Mouse (Mus musculus): ENCODE data around the gene Cep128.

Cep128 gene

GRCm38 (mm10) chr12:91070551-91071045 is 313.6 kb downstream of the Cep128 start:
- no peaks in the 10 kb centered on the region for H3K4me1 ChIP-seq (replicated peaks; ENCODE audit: low read depth, low read length)
- H3K36me3 ChIP-seq (ENCODE audit: insufficient read depth, low read length): no peaks in the 10 kb centered on the region
- no peak overlapping the region for H3K4me3 ChIP-seq (replicated peaks; ENCODE audit: low read length)
- H3K27me3 ChIP-seq (ENCODE audit: insufficient read depth, low read length): no peaks in the 10 kb centered on the region
- no peaks in the 10 kb centered on the region for H3K9me3 ChIP-seq (ENCODE audit: low read length)
- TF ChIP-seq POU5F1 (IDR thresholded peaks at IDR 0.05; ENCODE audit: borderline replicate concordance, low read length): no peak
- TF ChIP-seq NANOG (IDR thresholded peaks at IDR 0.05; ENCODE audit: borderline replicate concordance, low read length): no peak
- no peak for TF ChIP-seq CTCF (conservative IDR thresholded peaks at IDR 0.05; ENCODE audit: low read length)

- no peaks in the 10 kb centered on the region for H3K4me1 ChIP-seq (replicated peaks; ENCODE audit: low read depth, low read length)
- no peaks in the 10 kb centered on the region for H3K9me3 ChIP-seq (ENCODE audit: low read length)
- no peak overlapping the region for H3K4me3 ChIP-seq (replicated peaks; ENCODE audit: low read length)
- no peaks in the 10 kb centered on the region for H3K27me3 ChIP-seq (ENCODE audit: insufficient read depth, low read length)
- TF ChIP-seq CTCF (conservative IDR thresholded peaks at IDR 0.05; ENCODE audit: low read length) (no peak), NANOG (IDR thresholded peaks at IDR 0.05; ENCODE audit: borderline replicate concordance, low read length) (no peak), POU5F1 (IDR thresholded peaks at IDR 0.05; ENCODE audit: borderline replicate concordance, low read length) (no peak)
- H3K36me3 ChIP-seq (ENCODE audit: insufficient read depth, low read length): no peaks in the 10 kb centered on the region
Observed at GRCm38 (mm10) chr12:91067083-91067441, 317.1 kb downstream of the Cep128 start.

GRCm38 (mm10) chr12:91066286-91067082 is 317.7 kb downstream of the Cep128 start:
- TF ChIP-seq NANOG (IDR thresholded peaks at IDR 0.05; ENCODE audit: borderline replicate concordance, low read length) (no peak), POU5F1 (IDR thresholded peaks at IDR 0.05; ENCODE audit: borderline replicate concordance, low read length) (no peak), CTCF (conservative IDR thresholded peaks at IDR 0.05; ENCODE audit: low read length) (no peak)

GRCm38 (mm10) chr12:91065423-91065822 is 318.8 kb downstream of the Cep128 start:
- no peaks in the 10 kb centered on the region for H3K36me3 ChIP-seq (ENCODE audit: insufficient read depth, low read length)
- no peak overlapping the region for H3K4me3 ChIP-seq (replicated peaks; ENCODE audit: low read length)
- H3K9me3 ChIP-seq (ENCODE audit: low read length): no peaks in the 10 kb centered on the region
- no peaks in the 10 kb centered on the region for H3K4me1 ChIP-seq (replicated peaks; ENCODE audit: low read depth, low read length)
- no peaks in the 10 kb centered on the region for H3K27me3 ChIP-seq (ENCODE audit: insufficient read depth, low read length)
- TF ChIP-seq NANOG (IDR thresholded peaks at IDR 0.05; ENCODE audit: borderline replicate concordance, low read length) (no peak), POU5F1 (IDR thresholded peaks at IDR 0.05; ENCODE audit: borderline replicate concordance, low read length) (no peak), CTCF (conservative IDR thresholded peaks at IDR 0.05; ENCODE audit: low read length) (no peak)

More at GRCm38 (mm10) chr12:91066286-91067082, 317.7 kb downstream of the Cep128 start:
- Histone ChIP-seq H3K9me3 (ENCODE audit: low read length) (no peaks in the 10 kb centered on the region), H3K4me3 (replicated peaks; ENCODE audit: low read length) (no peak overlapping the region), H3K36me3 (ENCODE audit: insufficient read depth, low read length) (no peaks in the 10 kb centered on the region), H3K4me1 (replicated peaks; ENCODE audit: low read depth, low read length) (no peaks in the 10 kb centered on the region), H3K27me3 (ENCODE audit: insufficient read depth, low read length) (no peaks in the 10 kb centered on the region)

- Histone ChIP-seq H3K27me3 (ENCODE audit: insufficient read depth, low read length) (no peaks in the 10 kb centered on the region), H3K4me3 (replicated peaks; ENCODE audit: low read length) (no peak overlapping the region), H3K9me3 (ENCODE audit: low read length) (no peaks in the 10 kb centered on the region), H3K36me3 (ENCODE audit: insufficient read depth, low read length) (no peaks in the 10 kb centered on the region), H3K4me1 (replicated peaks; ENCODE audit: low read depth, low read length) (no peaks in the 10 kb centered on the region)
- TF ChIP-seq POU5F1 (IDR thresholded peaks at IDR 0.05; ENCODE audit: borderline replicate concordance, low read length) (no peak), CTCF (conservative IDR thresholded peaks at IDR 0.05; ENCODE audit: low read length) (no peak), NANOG (IDR thresholded peaks at IDR 0.05; ENCODE audit: borderline replicate concordance, low read length) (no peak)
Observed at GRCm38 (mm10) chr12:91064368-91064999, 319.7 kb downstream of the Cep128 start.

GRCm38 (mm10) chr12:91063337-91064015 is 320.7 kb downstream of the Cep128 start:
- no peaks in the 10 kb centered on the region for H3K27me3 ChIP-seq (ENCODE audit: insufficient read depth, low read length)
- TF ChIP-seq NANOG (IDR thresholded peaks at IDR 0.05; ENCODE audit: borderline replicate concordance, low read length) (no peak), CTCF (conservative IDR thresholded peaks at IDR 0.05; ENCODE audit: low read length) (no peak), POU5F1 (IDR thresholded peaks at IDR 0.05; ENCODE audit: borderline replicate concordance, low read length) (no peak)
- H3K4me1 ChIP-seq (replicated peaks; ENCODE audit: low read depth, low read length): no peaks in the 10 kb centered on the region
- no peaks in the 10 kb centered on the region for H3K36me3 ChIP-seq (ENCODE audit: insufficient read depth, low read length)
- H3K4me3 ChIP-seq (replicated peaks; ENCODE audit: low read length): no peak overlapping the region
- no peaks in the 10 kb centered on the region for H3K9me3 ChIP-seq (ENCODE audit: low read length)

GRCm38 (mm10) chr12:91062681-91063080 is 321.5 kb downstream of the Cep128 start:
- no peaks in the 10 kb centered on the region for H3K27me3 ChIP-seq (ENCODE audit: insufficient read depth, low read length)
- H3K36me3 ChIP-seq (ENCODE audit: insufficient read depth, low read length): no peaks in the 10 kb centered on the region
- TF ChIP-seq NANOG (IDR thresholded peaks at IDR 0.05; ENCODE audit: borderline replicate concordance, low read length) (no peak), CTCF (conservative IDR thresholded peaks at IDR 0.05; ENCODE audit: low read length) (no peak), POU5F1 (IDR thresholded peaks at IDR 0.05; ENCODE audit: borderline replicate concordance, low read length) (no peak)
- H3K4me1 ChIP-seq (replicated peaks; ENCODE audit: low read depth, low read length): no peaks in the 10 kb centered on the region
- H3K9me3 ChIP-seq (ENCODE audit: low read length): no peaks in the 10 kb centered on the region
- H3K4me3 ChIP-seq (replicated peaks; ENCODE audit: low read length): no peak overlapping the region

GRCm38 (mm10) chr12:91059704-91060318 is 324.4 kb downstream of the Cep128 start:
- Histone ChIP-seq H3K36me3 (ENCODE audit: insufficient read depth, low read length) (no peaks in the 10 kb centered on the region), H3K9me3 (ENCODE audit: low read length) (no peaks in the 10 kb centered on the region), H3K4me1 (replicated peaks; ENCODE audit: low read depth, low read length) (no peaks in the 10 kb centered on the region), H3K4me3 (replicated peaks; ENCODE audit: low read length) (no peak overlapping the region), H3K27me3 (ENCODE audit: insufficient read depth, low read length) (no peaks in the 10 kb centered on the region)
- TF ChIP-seq NANOG (IDR thresholded peaks at IDR 0.05; ENCODE audit: borderline replicate concordance, low read length) (no peak), CTCF (conservative IDR thresholded peaks at IDR 0.05; ENCODE audit: low read length) (no peak), POU5F1 (IDR thresholded peaks at IDR 0.05; ENCODE audit: borderline replicate concordance, low read length) (no peak)

Data from E14TG2a.4 (cell line).